Mouse (Mus musculus) activated CD4-positive, CD25-positive, alpha-beta regulatory T cell, adult 4 months (primary cell): ENCODE results near the gene Dnmbp. TPM values are rescaled to one million over a fixed set of nuclear protein-coding genes. Genes with fewer than 3 reads are reported as not detected.
A peak's percentile ranks its signal among the peaks of the same experiment; 100 is the strongest.

ENCODE experiments used
- ATAC-seq: one replicate; pipeline ENCODE4 v1.8.0; 2017
- polyA plus RNA-seq, 2 experiments: library from polyadenylated mRNA; unstranded; fragments of 100-300 nt; shearing (Covaris generic); gene quantifications; one replicate each; pipeline ENCODE4 v1.2.1; 2017

Gene Dnmbp
- polyA plus RNA-seq, 2 experiments from 2014 or later: 3.5 to 7.0 TPM

DNA sequence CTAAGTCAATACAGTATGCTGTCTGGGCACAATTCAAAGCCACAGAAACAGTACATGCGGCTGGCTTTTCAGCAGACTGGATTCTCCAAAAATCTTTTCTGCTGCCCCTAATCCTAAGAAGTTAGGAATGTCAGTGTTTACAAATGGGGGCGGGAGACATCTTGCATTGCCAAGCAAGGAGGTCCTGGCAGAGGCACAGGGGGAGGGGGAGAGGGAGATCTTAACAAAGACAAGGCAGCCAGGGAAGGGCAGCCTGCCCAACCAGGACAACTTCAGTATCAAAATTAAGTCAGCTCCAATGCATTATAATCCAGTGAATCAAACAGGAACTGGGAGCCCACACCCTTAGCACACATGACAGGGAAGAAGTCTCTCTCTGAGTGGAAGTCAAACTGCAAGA, 64.0 kb downstream of the Dnmbp start:
- ATAC-seq: no peak

DNA sequence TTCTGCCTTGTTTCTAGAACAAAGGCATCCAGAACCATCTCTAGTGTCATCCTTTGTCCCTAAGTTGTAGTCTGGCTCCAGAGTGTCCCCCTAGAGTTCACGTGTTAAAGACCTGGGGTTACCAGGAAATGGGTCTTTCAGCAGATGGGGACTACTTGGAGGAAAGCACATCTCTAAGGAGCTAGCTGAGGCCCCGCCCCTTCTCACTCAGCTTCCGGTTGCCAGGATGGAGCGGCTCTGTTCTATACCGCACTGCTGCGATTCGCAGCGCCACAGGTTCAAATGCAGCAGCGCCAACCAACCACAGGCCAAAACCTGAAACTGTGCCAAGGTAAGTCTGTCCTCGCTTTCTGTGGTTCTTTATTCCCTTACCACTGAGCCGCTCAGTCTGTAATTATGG, 65.6 kb downstream of the Dnmbp start:
- no peak for ATAC-seq

DNA sequence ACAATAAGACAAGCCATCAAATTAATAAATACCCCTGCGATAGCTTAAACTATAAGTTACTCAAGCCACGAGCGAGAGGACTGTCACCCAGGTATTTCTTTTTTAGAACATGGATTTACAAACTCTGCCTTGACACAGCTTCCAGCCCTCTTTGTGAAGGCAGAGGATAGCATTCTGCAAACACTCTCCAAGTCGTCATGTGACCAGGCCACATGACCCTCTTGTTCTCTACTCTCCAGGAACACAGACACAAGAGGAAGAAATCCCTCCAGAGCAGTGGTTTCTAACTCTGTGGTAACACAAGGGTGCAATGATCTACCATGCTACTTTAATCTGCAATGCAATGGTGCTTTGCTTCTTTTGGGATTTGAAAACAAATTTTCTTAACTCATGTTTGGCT, 69.6 kb downstream of the Dnmbp start:
- no peak for ATAC-seq

DNA sequence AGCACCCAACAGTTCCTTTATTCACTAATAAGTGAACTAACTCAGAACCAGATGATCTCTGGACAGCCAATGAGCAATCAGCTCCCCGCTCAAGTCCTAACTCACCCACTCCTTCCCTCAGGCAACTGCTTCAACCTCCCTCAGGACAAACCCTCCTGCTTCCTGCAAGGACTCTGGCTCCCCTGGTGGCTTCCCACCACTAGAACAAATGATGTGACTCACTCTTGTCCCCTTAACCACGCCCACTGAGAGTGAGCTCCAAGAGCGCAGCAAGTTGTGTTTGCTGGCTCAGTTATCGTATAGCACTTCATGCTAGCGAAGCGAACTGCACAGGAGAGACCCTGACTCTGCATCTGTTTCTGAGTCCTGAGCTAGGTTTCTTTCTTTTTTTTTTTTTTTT, 82.6 kb downstream of the Dnmbp start:
- ATAC-seq: no peak

DNA sequence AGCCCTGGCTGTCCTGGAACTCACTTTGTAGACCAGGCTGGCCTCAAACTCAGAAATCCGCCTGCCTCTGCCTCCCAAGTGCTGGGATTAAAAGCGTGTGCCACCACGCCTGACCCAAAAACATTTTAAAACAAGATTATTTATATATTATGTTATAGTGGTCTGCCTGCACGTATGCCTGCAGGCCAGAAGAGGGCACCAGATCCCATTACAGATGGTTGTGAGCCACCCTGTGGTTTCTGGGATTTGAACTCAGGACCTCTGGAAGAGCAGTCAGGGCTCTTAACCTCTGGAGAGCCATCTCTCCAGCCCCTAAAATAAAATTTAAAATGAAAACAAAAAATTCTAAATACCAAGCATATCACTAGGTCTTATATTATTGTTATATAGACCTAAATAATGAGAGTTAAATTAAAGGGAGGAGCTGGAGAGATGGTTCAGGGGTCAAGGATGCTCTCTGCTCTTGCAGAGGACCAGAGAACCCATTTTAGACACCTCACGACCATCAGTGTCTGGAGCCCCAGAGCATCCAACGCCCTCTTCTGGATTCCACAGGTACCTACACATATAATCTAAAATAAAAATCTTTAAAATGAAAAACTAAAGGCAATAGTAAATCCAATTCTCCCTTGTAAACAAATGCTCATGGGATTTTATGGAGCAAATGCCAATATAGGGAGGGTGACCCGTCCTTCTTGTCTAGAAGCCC, 87.0 kb downstream of the Dnmbp start:
- no peak for ATAC-seq

DNA sequence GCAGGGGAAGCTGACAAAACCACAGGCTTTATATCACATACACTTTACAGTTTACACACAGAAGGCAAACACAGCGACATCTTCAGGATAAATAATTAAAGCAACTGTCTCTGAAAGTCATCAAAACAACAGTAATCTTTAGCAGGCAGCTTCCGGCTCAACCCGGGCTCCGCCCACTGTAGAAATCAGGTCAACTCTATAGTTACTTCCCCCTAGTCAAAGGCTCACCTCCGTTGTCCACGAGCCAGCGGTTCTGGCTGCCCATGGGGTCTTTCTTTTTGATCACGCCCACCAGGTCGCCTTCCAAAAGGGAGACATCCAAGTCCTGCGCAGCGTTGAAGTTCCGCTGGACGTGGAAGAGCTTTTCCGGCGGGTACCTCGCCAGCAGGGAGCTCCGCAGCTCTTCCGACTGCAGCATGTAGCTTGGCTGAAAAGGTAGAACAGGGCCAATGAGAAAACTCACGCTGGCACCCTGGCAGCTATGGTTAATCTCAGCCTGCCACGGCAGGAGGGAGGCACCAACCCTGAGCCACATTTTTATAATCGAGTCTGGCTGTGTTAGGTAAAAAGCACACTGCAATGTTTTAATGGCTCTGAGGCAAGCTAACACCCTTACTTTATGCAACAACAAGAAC, 87.9 kb downstream of the Dnmbp start:
- peak; percentile 86 for ATAC-seq

- ATAC-seq: no peak
Measured at GRCm38 (mm10) chr19:43850026-43850425, 90.0 kb downstream of the Dnmbp start.

GRCm38 (mm10) chr19:43847966-43848365, 92.0 kb downstream of the Dnmbp start:
- no peak for ATAC-seq

GRCm38 (mm10) chr19:43847056-43847455, 92.9 kb downstream of the Dnmbp start:
- ATAC-seq: no peak

GRCm38 (mm10) chr19:43845331-43845908, 94.6 kb downstream of the Dnmbp start:
- ATAC-seq: no peak

DNA sequence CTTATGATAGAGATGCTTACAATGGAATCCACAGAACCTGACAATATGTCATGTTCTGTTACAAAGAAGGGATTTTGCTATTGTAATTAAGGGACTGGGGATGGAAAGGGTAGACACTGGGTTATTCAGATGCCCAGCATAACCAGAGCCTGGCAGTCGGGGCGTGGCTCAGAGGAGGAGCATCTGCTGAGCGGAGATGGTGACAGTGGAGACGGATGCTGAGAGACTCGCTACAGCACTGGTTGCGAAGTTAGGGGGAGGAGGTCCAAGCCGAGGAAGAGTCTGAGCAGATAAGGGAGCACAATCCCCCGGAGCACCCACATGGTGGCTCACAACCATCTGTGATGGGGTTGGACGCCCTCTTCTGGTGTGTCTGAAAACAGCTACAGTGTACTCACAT, 96.8 kb downstream of the Dnmbp start:
- ATAC-seq: no peak

GRCm38 (mm10) chr19:43832425-43833069, 107.4 kb downstream of the Dnmbp start:
- ATAC-seq: peak; percentile 54

GRCm38 (mm10) chr19:43826855-43827254, 113.1 kb downstream of the Dnmbp start:
- ATAC-seq: no peak

DNA sequence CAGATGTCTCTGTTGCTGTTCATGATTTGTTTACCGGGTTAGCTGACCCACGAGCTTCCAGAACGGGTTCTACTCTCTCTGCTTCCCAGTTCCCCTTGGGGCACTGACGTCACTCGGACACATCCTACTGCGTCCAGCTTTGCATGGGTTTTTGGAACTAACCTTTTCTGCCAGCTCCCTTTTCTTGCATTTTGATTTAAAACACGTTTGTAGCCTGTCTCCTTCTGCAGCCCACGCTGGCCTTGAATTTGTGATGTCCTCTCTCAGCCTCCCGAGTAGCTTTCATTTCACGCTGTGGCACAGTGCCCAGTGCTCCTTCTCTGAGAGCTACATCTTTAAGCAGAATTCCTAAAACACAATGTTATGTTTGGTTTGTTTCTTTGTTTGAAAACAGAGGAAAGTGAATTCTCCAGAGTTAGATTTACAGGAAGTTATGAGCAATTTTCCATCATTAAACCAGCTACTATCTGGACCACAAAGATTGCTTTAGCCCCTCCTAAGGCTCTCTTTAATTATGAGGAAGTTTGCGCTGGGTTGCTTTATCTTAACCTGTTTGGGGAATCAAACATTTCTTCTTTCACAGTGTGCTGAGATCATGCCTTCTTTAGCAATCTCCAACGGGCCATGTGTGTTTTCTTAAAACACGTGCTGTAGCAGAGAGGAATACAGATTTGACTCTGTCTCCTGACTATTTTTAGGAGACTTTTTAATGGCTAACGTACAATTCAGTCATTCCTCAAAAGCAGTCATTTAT, 124.2 kb downstream of the Dnmbp start:
- ATAC-seq: no peak

DNA sequence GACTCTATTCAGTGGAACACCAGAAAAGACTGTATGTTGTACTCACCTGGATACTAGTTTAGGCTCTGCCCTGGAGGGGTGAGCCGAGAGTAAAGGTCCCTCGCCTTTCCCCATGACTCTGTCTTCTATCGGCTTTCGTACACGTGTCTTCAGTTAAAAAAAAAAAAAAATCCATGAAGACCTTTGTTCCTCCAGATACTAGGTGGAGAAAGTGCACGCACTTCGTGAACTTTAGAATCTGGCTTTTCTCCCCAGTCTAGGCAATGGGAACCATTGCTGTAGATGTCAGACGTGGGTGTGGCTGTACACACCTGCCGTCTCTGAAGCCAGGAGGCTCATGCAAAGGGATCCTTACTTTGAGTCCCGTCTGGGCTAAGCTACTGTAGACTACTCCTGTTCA, 126.7 kb downstream of the Dnmbp start:
- ATAC-seq: no peak

GRCm38 (mm10) chr19:43811419-43811818, 128.6 kb downstream of the Dnmbp start:
- no peak for ATAC-seq

- ATAC-seq: no peak
Measured at GRCm38 (mm10) chr19:43809331-43809730, 130.7 kb downstream of the Dnmbp start.

- no peak for ATAC-seq
Measured at GRCm38 (mm10) chr19:43803866-43804265, 136.1 kb downstream of the Dnmbp start.

GRCm38 (mm10) chr19:43801427-43802051, 138.5 kb downstream of the Dnmbp start:
- no peak for ATAC-seq

DNA sequence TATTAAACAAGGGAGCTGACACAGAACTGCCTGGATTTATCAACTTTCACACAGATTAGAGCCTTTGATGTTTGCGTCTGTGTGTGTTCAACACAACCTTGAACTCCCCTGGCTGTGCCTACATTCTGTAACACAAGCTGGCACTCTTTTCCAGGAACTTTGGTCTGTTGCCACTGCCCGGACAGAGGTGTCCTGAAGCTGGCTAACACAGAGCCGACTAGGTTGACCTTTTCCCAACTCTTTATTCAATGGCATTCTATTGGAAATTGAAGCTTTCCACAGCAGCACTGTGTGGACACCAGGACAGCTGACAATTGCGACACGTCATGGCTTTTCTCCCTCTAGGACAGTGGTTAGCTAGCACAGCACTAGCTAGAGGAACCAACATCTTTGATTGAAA, 142.8 kb downstream of the Dnmbp start:
- ATAC-seq: no peak
